Mouse (Mus musculus) forebrain, postnatal 0 days (tissue): ENCODE results near the gene Mcts2. TPM values are rescaled to one million over a fixed set of nuclear protein-coding genes. Genes with fewer than 3 reads are reported as not detected.

Source experiments
- ATAC-seq: fragments of 200-750 bp; cut with Nextera tagmentation; 2 replicates; pipeline ENCODE4 v1.8.0; 2017; ENCODE audit warnings: mild to moderate bottlenecking, moderate library complexity
- DNase-seq: peaks from one replicate; pipeline ENCODE4 v3.0.0-alpha.2; 2015
- H3K27ac ChIP-seq: fragments of 300-500 bp; sonication (generic); 2 replicates; pipeline ENCODE4 v1.5.1; 2014; ENCODE audit warnings: low read depth, mild to moderate bottlenecking, antibody characterized with exemption, low read length, moderate library complexity, mixed read lengths
- H3K27me3 ChIP-seq: fragments of 300-500 bp; sonication (generic); 2 replicates; pipeline ENCODE4 v1.6.1; 2014; ENCODE audit warnings: mild to moderate bottlenecking, low read length, mixed read lengths; ENCODE audit not compliant: insufficient read depth
- H3K36me3 ChIP-seq: fragments of 300-500 bp; sonication (generic); 2 replicates; pipeline ENCODE4 v1.6.1; 2014; ENCODE audit warnings: mild to moderate bottlenecking, moderate library complexity; ENCODE audit not compliant: insufficient read depth
- H3K4me1 ChIP-seq: fragments of 300-500 bp; sonication (generic); 2 replicates; pipeline ENCODE4 v1.6.1; 2014; ENCODE audit warnings: antibody characterized with exemption; ENCODE audit not compliant: insufficient read depth
- H3K4me2 ChIP-seq: fragments of 300-500 bp; sonication (generic); 2 replicates; pipeline ENCODE4 v1.6.1; 2014; ENCODE audit warnings: low read depth, mild to moderate bottlenecking, moderate library complexity
- H3K4me3 ChIP-seq: fragments of 300-500 bp; sonication (generic); 2 replicates; pipeline ENCODE4 v1.5.1; 2014; ENCODE audit warnings: low read depth, low read length, mixed read lengths
- H3K9ac ChIP-seq: fragments of 300-500 bp; sonication (generic); 2 replicates; pipeline ENCODE4 v1.6.1; 2014; ENCODE audit warnings: mild to moderate bottlenecking
- H3K9me3 ChIP-seq: fragments of 300-500 bp; sonication (generic); 2 replicates; pipeline ENCODE4 v1.6.1; 2016; ENCODE audit warnings: low read length
- CTCF ChIP-seq: sonication (generic); IDR thresholded peaks from 2 replicates; pipeline ENCODE4 v1.5.1; 2016; ENCODE audit warnings: antibody characterized with exemption, control low read depth, low read depth
- WGBS: fragments of 180-500 bp; shearing (Covaris S2); extraction: QIAGEN DNeasy Blood & Tissue Kit; methylation state at CpG from one replicate; pipeline ENCODE4 v1.1.7; 2014; 5-methylcytosine and 5-hydroxymethylcytosine counted together
- polyA plus RNA-seq: library from polyadenylated mRNA; unstranded; fragments of >200 nt; fragmentation: Nextera tagmentation; extraction: Ambion mirVana; gene quantifications from 2 replicates; pipeline ENCODE4 v1.2.1, GENCODE M21; 2015
- total RNA-seq: library from RNA; depleted of rRNA; stranded (reverse); fragments of >200 nt; gene quantifications from 2 replicates; pipeline ENCODE4 v1.2.3, GENCODE M21; 2014

The Mcts2 gene
- total and polyA plus RNA-seq, 2 experiments from 2014 or later, result 26.6 to 30.8 TPM

DNA sequence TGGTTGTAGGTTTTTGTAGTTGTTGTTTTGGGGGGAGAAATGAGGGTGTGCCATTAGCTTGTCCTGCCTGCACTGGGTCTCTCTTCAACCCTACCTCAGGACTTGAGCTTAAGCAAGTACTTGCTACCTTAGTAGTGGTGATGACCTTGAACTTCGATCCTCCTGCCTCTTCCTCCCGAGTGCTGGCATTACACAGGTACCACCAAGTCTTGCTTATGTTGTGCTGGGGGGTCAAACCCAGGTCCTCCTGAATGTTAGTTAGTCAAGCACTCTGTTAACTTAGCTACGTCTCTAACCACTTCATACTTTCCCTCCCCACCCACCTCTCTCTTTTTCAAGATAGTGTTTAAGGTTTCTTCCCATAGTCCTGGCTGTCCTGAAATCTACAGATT, 37.5 kb downstream of the Mcts2 start:
- peak overlapping the region; percentile 19; the same call in 1 of the 2 replicates for H3K4me3 ChIP-seq
- no peak for ATAC-seq
- WGBS, result 79% methylated on average over 3 of the region's 3 CpGs
- H3K27me3 ChIP-seq, result no peaks in the 10 kb centered on the region
- H3K4me2 ChIP-seq, result peak overlapping the region; percentile 43
- DNase-seq, result no peak
- no peaks in the 10 kb centered on the region for H3K36me3 ChIP-seq
- no peak overlapping the region for H3K9ac ChIP-seq
- no peaks in the 10 kb centered on the region for H3K9me3 ChIP-seq
- no peaks in the 10 kb centered on the region for H3K4me1 ChIP-seq
- no peak for TF ChIP-seq CTCF
- H3K27ac ChIP-seq, result no peak overlapping the region

DNA sequence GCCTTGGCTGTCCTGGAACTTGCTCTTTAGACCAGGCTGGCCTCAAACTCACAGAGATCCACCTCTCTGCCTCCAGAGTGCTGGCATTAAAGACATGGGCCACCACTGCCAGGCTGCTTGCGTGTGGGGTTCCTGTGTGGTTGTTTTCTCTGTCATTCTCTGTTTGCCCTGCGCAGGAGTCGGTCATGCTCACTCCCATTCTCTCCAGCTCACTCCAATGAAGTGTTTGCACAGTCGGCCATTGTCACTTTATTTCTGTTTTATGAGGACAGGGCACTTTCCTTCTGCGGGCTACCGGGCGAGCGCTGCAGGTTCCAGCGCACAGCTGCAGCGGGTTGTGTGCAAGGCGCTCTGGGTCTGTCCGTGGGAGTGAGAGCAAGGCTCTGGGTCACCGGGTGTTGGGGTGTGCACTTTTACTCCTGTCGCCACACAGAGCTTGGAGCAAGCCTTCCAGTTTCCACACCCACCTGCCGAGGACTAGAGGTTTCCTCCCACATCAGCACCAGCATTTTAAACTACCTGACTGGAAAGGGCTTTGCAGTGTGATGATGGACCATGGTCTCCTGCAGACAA, 38.4 kb downstream of the Mcts2 start:
- WGBS, result 73% methylated on average over 15 of the region's 15 CpGs

DNA sequence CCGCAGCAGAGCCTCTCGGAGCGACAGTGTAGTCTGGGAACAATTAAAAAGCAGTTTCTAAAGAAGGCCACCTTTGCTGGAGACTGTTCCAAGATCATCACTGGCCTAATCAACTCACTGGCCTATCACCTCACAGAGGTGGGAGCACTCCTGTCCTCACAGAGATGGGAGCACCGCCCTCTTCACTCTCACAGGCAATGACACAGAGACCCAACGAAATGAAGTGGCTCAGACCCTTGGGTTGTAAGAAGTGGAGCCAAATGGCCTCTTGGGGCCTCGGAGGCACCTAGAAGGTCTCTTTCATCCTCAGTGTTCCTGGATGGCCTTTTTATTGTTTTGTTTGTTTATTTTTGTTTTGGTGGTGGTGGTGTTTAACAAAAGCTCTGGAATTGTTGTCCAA, 39.4 kb downstream of the Mcts2 start:
- Histone ChIP-seq H3K4me1 (no peaks in the 10 kb centered on the region), H3K9me3 (no peaks in the 10 kb centered on the region), H3K27ac (no peak overlapping the region), H3K4me2 (no peak overlapping the region), H3K9ac (no peak overlapping the region), H3K36me3 (no peaks in the 10 kb centered on the region), H3K27me3 (no peaks in the 10 kb centered on the region), H3K4me3 (no peak overlapping the region)
- TF ChIP-seq CTCF, result no peak
- ATAC-seq (no peak), DNase-seq (no peak)
- 86% methylated on average over 6 of the region's 6 CpGs for WGBS

More for the DNA sequence above, 38.4 kb downstream of the Mcts2 start:
- Histone ChIP-seq H3K9me3 (no peaks in the 10 kb centered on the region), H3K4me1 (no peaks in the 10 kb centered on the region), H3K9ac (no peak overlapping the region), H3K27me3 (no peaks in the 10 kb centered on the region), H3K36me3 (no peaks in the 10 kb centered on the region), H3K4me3 (no peak overlapping the region), H3K4me2 (no peak overlapping the region), H3K27ac (no peak overlapping the region)
- ATAC-seq (no peak), DNase-seq (no peak)
- TF ChIP-seq CTCF, result no peak

DNA sequence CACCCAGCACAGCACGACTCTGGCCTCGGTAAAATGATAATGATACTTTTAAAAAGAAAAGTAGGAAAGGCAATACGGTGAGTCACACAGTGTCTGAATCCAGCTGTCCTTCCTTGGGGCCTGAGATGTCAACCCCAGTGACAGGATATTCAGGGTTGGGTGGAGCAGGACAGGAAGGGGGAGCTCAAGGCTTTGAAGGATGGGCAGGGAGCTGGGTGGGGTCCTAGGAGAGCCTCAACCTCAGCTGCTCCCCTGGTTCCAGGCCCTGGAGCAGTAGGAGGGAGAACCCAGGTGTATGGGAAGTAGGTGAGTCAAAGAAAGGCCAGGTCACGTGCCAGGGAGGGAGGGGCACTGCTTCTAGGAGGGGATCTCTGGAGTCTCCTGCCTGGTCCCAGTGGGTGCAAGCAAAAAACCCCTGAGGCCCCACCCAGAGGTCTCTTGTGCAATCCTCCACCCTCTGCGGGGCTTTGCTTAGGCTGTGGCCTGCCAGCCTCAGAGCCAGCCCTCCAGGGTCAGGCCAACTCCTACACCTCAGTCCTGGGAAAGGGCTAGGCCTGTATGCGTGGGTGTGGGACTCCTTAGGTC, 40.0 kb downstream of the Mcts2 start:
- H3K36me3 ChIP-seq, result no peaks in the 10 kb centered on the region
- H3K9ac ChIP-seq, result no peak overlapping the region
- DNase-seq, result no peak
- ATAC-seq, result no peak
- H3K9me3 ChIP-seq, result no peaks in the 10 kb centered on the region
- no peak overlapping the region for H3K27ac ChIP-seq
- H3K4me1 ChIP-seq, result no peaks in the 10 kb centered on the region
- H3K27me3 ChIP-seq, result no peaks in the 10 kb centered on the region
- H3K4me2 ChIP-seq, result no peak overlapping the region
- no peak for TF ChIP-seq CTCF
- H3K4me3 ChIP-seq, result no peak overlapping the region
- 73% methylated on average over 6 of the region's 6 CpGs for WGBS

DNA sequence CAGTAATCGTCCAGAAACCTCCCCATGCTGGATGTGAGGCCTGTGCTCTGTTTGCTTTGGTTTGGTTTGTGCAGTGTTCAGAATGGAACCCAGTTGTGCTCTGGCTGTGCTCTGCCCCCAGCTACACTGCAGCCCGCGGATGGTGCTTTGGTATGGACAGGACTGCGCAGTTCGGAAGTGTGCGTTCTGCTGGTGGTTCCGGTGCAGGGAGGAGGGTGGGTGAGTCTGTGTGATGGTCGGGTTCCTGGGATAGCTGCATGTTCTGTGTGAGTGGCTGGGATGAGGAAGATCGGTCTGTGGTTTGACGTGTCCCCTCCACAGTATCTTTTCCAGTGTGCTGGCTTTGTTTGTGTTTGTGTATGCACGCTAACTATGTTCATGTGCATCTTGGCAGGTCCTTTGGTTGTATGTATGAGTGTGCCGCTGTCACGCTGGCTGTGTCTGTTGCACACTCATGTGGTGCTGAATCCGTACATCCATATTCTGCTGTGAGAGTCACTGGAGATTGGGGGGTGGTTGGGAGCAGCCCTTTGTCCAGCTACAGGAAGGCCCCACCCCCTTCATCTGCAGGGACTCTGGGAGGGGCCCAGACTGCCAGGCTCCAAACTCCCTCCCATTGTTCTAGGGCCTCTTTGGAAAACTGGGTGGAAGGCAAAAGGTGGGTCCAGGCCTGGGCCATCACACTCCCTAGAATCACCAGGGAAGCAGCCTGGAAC, 41.1 kb downstream of the Mcts2 start:
- no peak overlapping the region for H3K4me3 ChIP-seq
- peak overlapping the region; percentile 21; the same call in 1 of the 2 replicates for H3K27ac ChIP-seq
- H3K36me3 ChIP-seq, result no peaks in the 10 kb centered on the region
- no peak for DNase-seq
- H3K4me2 ChIP-seq, result no peak overlapping the region
- WGBS, result 87% methylated on average over 14 of the region's 14 CpGs
- no peak overlapping the region for H3K9ac ChIP-seq
- H3K27me3 ChIP-seq, result no peaks in the 10 kb centered on the region
- no peak for TF ChIP-seq CTCF
- H3K9me3 ChIP-seq, result no peaks in the 10 kb centered on the region
- ATAC-seq, result no peak
- H3K4me1 ChIP-seq, result no peaks in the 10 kb centered on the region

DNA sequence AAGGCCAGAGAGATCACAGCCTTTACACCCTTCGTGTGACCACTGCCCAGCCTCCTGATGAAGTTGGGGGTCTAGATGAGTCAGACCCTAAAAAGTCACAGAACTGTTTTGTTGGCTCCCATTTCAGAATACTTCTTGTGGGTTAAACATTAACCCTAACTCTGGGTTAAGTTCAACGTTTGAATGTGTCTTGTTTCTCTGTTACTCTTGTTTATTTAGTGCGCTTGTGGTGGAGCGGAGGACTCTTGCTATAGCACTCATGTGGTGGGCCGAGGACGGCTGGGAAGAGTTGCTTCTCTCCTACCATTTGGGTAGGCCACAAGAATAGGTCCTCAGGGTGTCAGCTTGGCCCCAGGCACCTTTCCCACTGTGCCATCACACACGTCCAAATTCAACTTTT, 41.8 kb downstream of the Mcts2 start:
- WGBS, result 82% methylated on average over 7 of the region's 7 CpGs
- DNase-seq, result no peak
- H3K4me1 ChIP-seq, result no peaks in the 10 kb centered on the region

DNA sequence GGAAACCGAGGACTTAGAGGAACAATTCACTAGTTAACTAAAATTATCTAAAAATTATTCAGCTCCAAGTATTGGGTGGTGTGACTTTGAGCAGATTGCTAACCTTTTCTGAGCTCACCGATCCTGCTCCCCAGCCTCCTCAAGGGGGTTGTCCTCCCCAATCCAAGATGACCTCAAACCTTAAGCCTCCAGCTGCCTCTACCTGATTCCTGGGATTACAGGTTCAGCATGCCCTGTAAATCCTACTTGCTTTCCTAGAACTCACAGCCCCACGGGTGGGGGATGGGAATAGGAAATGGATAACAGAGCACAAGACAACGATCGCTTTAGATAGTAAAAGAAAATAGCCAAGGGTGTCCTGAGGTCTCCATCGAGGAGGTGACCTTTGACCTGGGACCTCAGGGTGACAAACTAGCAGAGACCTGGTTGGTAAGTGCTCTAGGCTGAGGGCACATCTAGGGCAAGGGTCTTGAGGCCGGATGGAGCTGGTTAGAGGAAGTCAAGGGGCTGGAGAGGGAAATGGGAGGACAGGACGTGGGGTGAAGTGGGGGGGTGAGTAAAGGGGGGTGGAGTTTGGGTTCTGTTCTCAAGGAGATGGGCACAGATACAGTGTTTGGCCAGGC, 42.3 kb downstream of the Mcts2 start:
- Histone ChIP-seq H3K9me3 (no peaks in the 10 kb centered on the region), H3K27ac (no peak overlapping the region), H3K4me1 (no peaks in the 10 kb centered on the region), H3K27me3 (no peaks in the 10 kb centered on the region), H3K4me2 (no peak overlapping the region), H3K9ac (no peak overlapping the region), H3K4me3 (no peak overlapping the region), H3K36me3 (no peaks in the 10 kb centered on the region)
- WGBS, result 70% methylated on average over 8 of the region's 8 CpGs
- TF ChIP-seq CTCF, result no peak
- DNase-seq, result no peak
- ATAC-seq, result no peak

More for the DNA sequence above, 41.8 kb downstream of the Mcts2 start:
- Histone ChIP-seq H3K4me3 (no peak overlapping the region), H3K9ac (no peak overlapping the region), H3K4me2 (no peak overlapping the region), H3K27ac (no peak overlapping the region), H3K9me3 (no peaks in the 10 kb centered on the region), H3K36me3 (no peaks in the 10 kb centered on the region), H3K27me3 (no peaks in the 10 kb centered on the region)
- ATAC-seq, result no peak
- TF ChIP-seq CTCF, result no peak
